Mouse (Mus musculus) heart, postnatal 0 days (tissue): Measurements from ENCODE around the gene Cyth1.

Experiments
- CTCF ChIP-seq: IDR thresholded peaks from 2 replicates; pipeline ENCODE4 v1.5.1; 2016; ENCODE audit warnings: antibody characterized with exemption, control low read depth, low read depth
- EP300 ChIP-seq: IDR thresholded peaks from 2 replicates; pipeline ENCODE4 v1.6.1; 2016; ENCODE audit warnings: antibody characterized with exemption, low read depth

GRCm38 (mm10) chr11:118085961-118086360 is 162.4 kb downstream of the Cyth1 start:
- TF ChIP-seq CTCF (no peak), EP300 (no peak)
